Mouse (Mus musculus): ENCODE data around the gene Cdpf1. TPM values are rescaled to one million over a fixed set of nuclear protein-coding genes. Genes with fewer than 3 reads are reported as not detected.

Cdpf1 gene
- 33.1 and 42.3 TPM in 2 replicates for polyA plus RNA-seq (2015; fragmentation: Nextera tagmentation; extraction: Ambion mirVana)

GRCm38 (mm10) chr15:85811535-85812277, at the start of gene Cdpf1:
TSS of gene Cdpf1 (minus strand) at chr15:85811697.

GRCm38 (mm10) chr15:85859490-85860031, 48.1 kb upstream of the Cdpf1 start, which contains the start of gene Gtse1:
TSS of gene Gtse1 (plus strand) at chr15:85859745.

GRCm38 (mm10) chr15:85831954-85832590, 20.6 kb upstream of the Cdpf1 start, which contains the start of gene Ttc38:
TSS of gene Ttc38 (plus strand) at chr15:85832306.

GRCm38 (mm10) chr15:85821203-85822010, 9.9 kb upstream of the Cdpf1 start, which contains the start of gene Pkdrej:
TSS of gene Pkdrej (minus strand) at chr15:85821734.

Other genes with a start within 250 kb of the Cdpf1 start
- gene Wnt7b, start 229.2 kb downstream of the Cdpf1 start, polyA plus RNA-seq (2015; fragmentation: Nextera tagmentation; extraction: Ambion mirVana), result 13.3 and 16.1 TPM in 2 replicates
- gene Ppara, start 76.7 kb downstream of the Cdpf1 start, polyA plus RNA-seq (2015; fragmentation: Nextera tagmentation; extraction: Ambion mirVana), result 4.0 and 4.1 TPM in 2 replicates
- 0.10 and 0.15 TPM in 2 replicates for gene Pkdrej, start 10.0 kb upstream of the Cdpf1 start, polyA plus RNA-seq (2015; fragmentation: Nextera tagmentation; extraction: Ambion mirVana)
- gene Ttc38, start 20.6 kb upstream of the Cdpf1 start, polyA plus RNA-seq (2015; fragmentation: Nextera tagmentation; extraction: Ambion mirVana), result 8.6 and 9.4 TPM in 2 replicates
- 8.4 and 9.8 TPM in 2 replicates for gene Gtse1, start 48.0 kb upstream of the Cdpf1 start, polyA plus RNA-seq (2015; fragmentation: Nextera tagmentation; extraction: Ambion mirVana)
- 20.4 and 22.3 TPM in 2 replicates for gene Trmu, start 67.6 kb upstream of the Cdpf1 start, polyA plus RNA-seq (2015; fragmentation: Nextera tagmentation; extraction: Ambion mirVana)
- 0.23 and 0.25 TPM in 2 replicates for gene Celsr1, start 222.1 kb upstream of the Cdpf1 start, polyA plus RNA-seq (2015; fragmentation: Nextera tagmentation; extraction: Ambion mirVana)
- gene Gramd4, start 246.0 kb upstream of the Cdpf1 start, polyA plus RNA-seq (2015; fragmentation: Nextera tagmentation; extraction: Ambion mirVana), result 5.8 and 6.5 TPM in 2 replicates

Measured in urinary bladder, postnatal 0 days (tissue).